Mouse (Mus musculus): ENCODE measurements around the gene Ripor2. TPM values are rescaled to one million over a fixed set of nuclear protein-coding genes. Genes with fewer than 3 reads are reported as not detected.

Ripor2 gene
- 1 to 10 TPM; 9.1 to 9.7 TPM for total RNA-seq (2021)
- long read RNA-seq, experiment 1, partial matches to known transcripts = 0 of 3 reads
- long read RNA-seq, experiment 1, other reads (novel, unspliced or antisense) = 3 of 3 reads
- long read RNA-seq, experiment 2, partial matches to known transcripts = 1 of 7 reads
- long read RNA-seq, experiment 2, other reads (novel, unspliced or antisense) = 5 of 7 reads

DNA sequence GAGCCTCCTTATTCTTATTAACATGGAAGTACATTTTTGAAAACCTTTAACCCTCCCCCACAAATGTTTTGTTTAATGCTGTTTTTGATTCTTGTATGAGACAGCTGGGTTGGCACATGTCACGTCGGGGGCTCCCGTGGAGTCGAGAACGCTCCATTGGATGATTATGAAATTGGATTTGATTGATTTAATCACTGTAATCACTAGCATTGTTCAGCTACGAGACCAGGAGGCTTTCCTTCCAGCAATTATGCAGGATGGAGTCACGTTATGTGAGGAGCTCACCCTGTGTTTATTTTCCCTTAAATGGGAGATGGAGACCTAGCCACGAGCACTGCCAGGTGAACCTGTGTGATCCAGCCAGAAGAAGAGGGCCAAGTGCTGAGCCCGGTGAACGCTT, at the start of gene Ripor2:
TSS of gene Ripor2 (plus strand) at position 357 of the 400 bp plus-strand sequence.
- DNase-seq (ENCODE audit: low spot score in 2 of 2) = no peak

DNA sequence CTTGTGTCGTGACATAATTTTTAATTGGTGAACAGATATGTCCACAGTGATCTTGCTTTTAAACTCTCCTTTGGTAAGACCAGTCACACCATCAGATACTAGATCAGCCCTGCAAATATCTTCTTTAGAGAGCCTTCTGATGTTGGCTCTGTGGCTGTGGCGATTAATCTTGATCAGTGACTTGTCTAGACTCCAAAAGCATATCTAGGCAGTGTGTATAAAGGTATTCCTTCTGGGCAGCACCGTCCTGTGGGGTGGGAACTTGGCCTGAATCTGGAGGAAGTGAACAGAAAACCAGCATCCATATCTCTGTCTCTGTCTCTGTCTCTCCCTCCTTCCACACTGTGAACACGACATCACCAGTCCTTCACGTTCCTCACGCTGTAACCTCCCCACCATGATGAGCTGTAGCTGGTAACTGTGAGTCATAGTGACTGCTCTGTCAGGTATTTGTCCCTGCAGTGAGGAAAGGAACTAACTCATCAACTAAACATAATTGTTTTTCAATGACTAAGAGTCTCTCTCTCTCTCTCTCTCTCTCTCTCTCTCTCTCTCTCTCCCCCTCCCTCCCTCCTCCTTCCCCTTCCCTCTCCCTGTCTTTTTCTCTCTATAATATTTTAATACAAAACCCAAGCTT, 45.3 kb upstream of the Ripor2 start:
- no peak for DNase-seq (ENCODE audit: low spot score in 2 of 2)

DNA sequence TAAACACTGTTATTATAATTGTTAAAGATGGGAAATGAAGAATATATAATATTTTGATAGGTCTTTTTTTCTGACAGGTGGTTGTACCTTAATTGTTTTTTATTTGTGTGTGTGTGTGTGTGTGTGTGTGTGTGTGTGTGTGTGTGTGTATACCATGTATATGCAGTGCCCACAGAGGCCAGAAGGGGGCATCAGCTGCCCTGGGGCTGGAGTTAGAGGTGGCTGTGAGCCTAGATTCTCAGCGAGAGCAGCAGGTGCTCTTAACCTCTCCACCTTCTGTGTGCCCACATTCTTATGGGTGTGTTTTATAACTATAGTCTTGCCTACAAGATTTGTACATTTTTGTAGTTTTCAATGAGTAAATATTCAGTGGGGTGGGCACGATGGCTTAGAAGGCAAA, 44.0 kb upstream of the Ripor2 start:
- no peak for DNase-seq (ENCODE audit: low spot score in 2 of 2)

DNA sequence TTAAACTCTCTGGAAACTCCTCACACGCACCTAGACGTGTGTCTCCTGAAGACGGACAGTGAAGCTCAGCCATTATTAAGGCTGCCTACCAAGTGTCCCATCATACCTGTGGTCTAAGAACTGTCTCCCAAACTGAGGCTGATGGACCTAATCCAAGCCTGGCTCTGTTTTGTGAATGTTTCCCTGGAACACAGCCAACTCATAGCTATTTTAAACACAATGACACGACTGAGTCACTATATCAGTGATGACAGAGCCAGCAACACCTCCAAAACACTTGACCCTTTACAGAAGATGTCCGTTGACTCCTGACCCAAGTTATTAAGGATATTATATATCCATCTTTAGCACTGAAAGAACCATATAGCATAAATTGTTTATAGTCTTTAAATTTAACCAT, 43.0 kb upstream of the Ripor2 start:
- DNase-seq (ENCODE audit: low spot score in 2 of 2) = no peak

DNA sequence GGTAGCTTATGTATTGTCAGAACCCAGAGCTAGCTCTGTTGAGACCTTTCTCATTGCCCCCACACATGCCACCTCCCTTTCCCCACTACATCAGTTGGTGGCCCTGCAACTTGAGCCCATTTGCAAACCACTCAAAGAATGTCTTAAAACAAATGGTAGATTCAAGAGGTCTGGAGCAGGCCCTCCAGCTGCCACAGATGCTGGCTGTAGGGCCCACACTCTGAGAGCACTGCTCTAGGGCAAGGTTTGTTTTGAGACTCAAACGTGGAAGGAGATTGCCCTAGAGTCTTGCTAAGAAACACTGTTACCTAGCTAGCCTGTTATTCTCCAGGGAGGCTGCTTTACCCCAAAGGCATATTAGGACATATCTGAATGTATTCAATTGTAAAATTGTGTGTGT, 36.3 kb upstream of the Ripor2 start:
- DNase-seq (ENCODE audit: low spot score in 2 of 2) = no peak

DNA sequence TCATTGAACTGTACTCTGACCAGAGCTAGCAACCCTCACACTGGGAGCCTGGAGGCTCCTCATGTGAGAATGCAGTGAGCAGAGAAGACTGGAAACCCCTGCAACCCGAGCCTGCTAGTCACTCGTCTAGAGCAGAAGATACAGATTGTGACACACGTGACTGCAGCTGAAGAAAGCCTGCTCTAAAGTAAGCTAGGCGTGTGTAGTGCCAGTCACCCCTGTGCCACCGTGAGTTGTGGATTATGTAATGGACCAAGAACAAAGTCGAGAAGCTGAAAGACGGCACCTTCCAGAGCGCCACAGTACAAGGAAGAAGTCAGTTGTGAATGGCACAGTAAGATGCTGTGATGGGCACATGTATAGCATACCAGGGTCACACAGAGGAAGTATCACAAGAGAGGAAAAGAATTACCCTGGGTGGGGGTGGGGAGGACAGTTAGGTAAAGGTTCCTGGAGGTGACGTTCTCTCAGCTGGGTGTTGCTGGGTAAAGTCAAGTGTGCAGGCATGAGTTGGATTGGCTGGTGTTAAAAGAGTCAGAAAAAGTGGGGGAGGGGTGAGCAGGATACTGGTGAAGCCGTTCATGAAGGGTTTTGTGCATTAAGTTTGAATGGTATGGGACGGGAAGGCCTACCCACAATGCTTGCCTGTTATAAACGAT, 35.1 kb upstream of the Ripor2 start:
- no peak for DNase-seq (ENCODE audit: low spot score in 2 of 2)

DNA sequence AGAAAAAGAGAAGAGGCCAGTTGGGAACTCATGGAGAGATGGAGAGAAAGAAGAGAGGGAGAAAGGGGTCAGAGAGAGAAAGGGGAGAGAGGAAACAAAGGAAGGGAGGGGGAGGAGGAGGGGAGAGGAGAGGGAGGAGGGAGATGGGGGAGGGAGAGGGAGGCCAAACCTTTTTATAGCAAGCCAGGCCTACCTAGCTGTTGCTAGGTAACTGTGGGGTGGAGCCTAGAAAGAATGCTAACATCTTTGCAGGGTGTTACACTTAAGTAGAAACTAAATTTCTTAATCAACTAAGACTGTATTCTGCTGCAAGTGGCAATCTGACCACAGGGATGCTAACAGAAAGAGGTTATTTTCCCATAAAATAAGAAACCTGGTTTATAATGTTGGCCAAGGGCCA, 33.1 kb upstream of the Ripor2 start:
- DNase-seq (ENCODE audit: low spot score in 2 of 2) = no peak

DNA sequence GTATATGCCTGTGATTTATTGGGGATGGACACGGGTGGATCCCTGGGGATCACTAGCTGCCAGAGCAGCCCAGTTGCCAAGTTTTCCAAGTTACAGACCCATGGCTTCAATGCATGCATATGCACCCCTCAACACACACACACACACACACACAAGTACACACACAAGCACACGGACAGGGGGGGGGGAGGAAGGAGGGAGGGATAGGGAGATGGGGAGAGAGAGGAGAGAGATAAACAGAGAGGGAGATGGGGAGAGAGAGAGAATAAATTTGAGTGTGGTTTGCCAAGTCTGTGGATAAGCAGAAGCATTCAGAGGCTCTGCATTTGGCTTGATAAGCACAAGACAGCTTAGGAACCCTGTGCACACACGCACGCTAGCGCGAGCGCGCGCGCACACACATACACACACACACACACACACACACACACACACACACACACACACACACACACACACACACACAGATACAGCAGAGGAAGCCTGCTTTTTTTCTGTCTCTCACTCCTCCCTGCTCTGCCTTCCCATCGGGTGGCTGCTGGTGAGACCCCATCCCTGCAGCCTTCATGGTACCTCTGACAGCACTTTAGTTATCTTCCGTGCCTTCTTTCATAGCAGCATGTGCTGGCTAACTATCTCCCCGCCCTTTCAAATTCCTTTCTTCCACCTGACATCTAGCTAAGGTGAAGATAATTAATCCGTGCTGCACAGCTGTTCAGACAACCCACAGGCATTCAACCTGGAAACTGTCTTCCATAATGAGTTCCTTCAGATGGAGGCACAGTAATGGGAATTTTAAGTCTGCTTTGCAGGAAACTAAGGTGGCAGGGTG, 30.7 kb upstream of the Ripor2 start:
- no peak for DNase-seq (ENCODE audit: low spot score in 2 of 2)

DNA sequence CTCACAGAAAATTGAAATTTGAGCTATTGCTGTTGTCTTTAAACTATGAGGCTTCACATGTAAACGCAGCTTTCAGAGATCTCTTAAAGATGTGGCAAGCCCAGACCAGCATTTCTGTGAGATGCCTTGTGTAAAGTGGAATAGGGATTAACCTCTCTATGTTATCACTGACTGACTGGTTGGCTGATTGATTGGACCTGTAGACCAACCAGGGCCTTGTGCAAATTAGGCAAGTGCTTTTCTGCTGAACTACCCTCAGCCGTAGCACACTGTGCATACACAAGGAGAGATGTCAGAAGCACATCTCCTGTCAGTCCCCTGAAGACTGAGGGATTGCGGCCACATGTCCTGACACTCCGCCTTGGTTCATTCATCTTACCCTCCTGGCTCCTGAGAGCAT, 29.9 kb upstream of the Ripor2 start:
- no peak for DNase-seq (ENCODE audit: low spot score in 2 of 2)

DNA sequence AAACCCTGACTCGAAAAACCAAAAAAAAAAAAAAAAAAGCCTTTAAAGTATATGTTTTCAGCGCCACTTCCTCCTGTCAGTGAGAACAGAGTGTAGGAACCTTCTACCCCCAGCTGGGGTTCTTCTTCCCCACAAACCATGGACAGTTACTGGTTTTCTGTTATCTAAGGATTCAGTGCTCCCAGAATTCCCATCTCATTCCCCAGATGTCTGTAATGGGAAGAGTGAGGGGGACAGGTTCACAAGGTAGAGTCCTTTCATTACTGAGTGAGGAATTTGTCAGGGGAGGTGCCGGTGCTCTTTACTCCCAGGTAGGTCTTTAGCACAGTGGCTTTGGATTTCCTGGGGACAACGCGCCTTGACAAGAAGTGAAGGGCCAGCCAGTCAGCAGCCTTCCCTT, 20.6 kb upstream of the Ripor2 start:
- no peak for DNase-seq (ENCODE audit: low spot score in 2 of 2)

DNA sequence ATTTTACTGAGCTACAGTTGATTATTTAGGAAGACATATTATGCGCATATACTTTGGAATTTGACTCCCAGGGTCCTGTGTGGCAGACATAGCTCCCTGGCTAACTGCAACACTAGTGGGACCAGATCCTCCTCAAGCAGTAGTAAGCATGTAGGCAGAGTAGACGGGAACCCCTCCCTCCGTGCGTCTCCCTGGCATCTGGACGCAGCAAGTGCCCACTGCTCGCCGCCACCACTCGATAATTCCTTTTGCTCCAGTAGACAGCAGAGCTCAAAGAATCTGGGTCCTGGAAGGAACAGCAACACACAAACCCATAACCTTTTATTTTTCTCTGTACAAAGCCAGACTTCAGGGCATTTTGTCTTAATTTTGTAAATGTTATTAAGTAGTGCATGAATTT, 17.3 kb upstream of the Ripor2 start:
- no peak for DNase-seq (ENCODE audit: low spot score in 2 of 2)

DNA sequence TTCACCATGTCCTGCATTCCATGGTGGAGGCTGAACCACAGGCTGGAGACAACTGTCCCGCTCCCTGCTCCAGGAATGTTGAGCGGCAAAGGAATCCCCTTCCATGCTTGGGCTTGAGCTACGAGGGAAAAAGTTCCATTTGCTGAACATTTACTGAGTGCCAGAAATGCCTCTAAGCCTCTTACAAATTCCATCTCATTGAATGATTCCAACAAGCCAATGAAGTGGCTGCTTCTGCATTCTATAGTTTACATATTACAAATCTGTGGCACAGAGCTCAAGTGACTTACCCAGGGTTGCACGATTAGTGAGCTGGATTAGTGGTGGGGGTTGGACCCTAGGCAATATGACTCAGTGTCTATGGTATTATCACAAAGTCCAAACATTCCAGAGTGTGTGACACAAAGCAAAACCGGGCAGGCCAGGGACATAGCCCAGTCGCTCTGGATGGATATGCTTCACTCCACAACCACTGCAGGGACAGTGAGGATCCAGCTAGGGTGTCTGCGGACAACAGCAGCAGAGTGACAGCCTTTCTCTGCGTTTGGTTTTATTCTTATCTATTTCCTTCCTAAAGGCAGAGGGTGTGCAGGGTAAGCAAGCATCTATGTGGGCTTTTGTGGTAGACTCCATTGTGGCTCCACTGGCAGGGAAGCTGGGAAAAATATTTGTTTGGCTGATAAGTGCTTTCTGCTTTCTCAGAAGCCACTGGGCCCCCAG, 16.6 kb upstream of the Ripor2 start:
- no peak for DNase-seq (ENCODE audit: low spot score in 2 of 2)

DNA sequence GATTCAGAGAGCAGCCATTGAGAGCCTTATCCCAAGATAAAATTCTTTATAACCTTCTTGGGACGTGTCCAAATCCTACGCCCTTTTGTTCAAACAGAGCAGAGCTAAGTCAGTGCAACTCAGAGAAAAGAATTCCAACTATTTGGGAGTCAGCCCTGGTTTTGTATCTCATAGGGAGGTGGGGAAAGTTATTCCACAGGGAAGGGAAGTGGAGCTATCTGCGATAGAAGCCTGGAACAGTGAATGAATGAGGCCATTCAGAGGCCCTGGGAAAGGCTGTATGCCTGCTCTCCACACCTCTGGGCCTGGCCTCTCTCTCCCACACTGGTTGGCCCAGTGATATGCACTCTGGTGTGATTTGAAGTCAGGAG, 16.1 kb upstream of the Ripor2 start:
- DNase-seq (ENCODE audit: low spot score in 2 of 2) = no peak

DNA sequence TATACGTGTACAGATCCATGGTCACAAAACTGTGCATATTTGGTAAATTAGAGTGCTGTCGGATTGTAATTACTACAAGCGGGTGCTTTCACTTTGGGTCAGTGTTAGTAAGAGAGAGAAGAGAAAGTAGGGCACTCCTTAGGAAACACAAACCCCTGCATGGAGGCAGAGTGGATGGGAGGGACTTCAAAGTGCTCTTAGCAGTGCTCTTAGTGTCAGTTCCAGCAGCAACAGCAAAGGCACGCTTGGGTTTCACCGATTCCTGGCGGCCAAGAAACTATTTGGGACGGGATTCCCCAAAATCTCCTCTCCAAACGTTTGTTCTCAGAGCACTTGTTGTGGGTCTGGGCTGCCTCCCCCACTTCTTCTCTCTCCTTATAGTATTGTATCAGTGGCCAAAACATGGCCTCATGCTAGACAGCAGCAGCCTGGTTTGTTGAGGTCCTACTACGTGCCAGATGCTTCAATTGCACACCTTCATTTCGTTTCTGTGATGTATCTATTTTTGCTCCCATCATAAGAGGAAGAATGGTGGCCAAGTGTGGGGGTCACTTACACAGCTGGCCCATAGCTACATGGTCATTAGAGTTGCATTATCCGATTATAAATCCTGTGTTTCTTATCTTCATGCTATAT, 14.7 kb upstream of the Ripor2 start:
- DNase-seq (ENCODE audit: low spot score in 2 of 2) = no peak

DNA sequence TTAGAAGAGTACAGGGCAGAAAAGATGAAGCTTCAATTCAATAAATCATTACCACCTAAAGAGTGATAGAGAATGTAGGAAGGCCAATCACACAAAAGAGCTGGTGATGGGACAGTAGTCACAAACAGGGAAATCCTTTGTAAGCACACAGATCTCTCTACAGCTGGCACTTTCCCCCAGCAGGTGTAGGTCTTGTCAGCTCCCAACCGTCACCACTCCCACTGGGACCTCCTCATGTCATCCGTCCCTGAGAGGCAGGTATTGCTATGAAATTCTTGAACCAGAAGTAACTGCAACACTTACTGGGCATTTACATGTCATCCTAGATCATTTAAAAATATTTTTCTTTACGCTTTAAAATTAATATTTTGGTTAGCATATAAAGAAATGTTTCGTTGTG, 12.9 kb upstream of the Ripor2 start:
- no peak for DNase-seq (ENCODE audit: low spot score in 2 of 2)

DNA sequence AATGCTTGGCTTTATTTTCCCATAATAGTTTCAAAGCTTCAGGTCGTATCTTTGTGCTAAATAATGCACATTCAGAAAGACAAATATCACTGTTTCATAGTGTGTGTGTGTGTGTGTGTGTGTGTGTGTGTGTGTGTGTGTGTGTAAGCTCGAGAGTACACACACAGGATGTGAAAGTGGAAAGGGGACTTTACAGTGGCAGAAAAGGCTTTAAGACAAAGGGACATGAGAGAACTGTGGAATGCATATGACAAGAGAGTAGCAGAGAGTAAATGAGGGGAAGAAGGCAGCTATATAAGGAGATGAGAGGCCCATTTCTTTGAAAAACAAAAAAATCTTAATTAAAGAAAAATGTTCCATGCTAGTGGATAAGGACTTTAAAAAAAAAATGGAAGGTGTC, 11.3 kb upstream of the Ripor2 start:
- DNase-seq (ENCODE audit: low spot score in 2 of 2) = no peak

DNA sequence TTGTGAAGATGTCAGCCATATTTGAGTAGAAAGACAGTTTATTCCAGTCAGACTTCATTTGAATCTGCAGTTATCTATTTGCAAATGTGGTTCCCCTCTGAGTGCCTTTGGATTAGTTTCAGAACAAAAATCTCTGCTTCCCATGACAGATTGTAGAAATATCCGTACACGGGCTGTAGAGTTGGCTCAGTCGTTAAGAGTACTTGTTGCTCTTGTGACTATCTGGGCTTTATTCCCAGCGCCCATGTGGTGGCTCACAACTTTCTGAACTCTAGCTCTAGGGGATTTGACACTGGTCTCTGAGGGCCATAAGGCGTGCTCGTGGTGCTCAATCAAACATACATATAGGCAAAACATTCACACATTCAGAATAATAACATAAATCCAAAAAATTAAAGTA, 10.1 kb upstream of the Ripor2 start:
- no peak for DNase-seq (ENCODE audit: low spot score in 2 of 2)

DNA sequence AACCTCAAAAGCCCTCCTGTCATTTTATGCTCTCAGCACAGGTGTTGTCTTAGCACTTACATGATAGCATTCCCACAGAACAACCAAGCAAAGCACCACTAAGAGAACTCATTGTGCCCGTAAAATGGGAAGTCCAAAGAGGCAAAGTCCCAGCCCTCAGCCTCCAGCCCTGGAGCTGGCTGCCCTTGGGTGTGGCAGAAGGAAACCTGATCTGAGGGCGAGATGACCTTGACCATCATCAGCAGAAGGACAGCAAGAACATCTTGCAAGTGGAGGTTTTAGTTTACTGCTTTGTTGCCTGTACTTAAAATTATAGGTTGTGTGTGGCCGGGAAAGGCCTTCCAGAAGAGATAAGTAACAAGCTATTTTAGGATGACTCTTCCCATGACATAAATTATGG, 6.9 kb upstream of the Ripor2 start:
- DNase-seq (ENCODE audit: low spot score in 2 of 2) = no peak

DNA sequence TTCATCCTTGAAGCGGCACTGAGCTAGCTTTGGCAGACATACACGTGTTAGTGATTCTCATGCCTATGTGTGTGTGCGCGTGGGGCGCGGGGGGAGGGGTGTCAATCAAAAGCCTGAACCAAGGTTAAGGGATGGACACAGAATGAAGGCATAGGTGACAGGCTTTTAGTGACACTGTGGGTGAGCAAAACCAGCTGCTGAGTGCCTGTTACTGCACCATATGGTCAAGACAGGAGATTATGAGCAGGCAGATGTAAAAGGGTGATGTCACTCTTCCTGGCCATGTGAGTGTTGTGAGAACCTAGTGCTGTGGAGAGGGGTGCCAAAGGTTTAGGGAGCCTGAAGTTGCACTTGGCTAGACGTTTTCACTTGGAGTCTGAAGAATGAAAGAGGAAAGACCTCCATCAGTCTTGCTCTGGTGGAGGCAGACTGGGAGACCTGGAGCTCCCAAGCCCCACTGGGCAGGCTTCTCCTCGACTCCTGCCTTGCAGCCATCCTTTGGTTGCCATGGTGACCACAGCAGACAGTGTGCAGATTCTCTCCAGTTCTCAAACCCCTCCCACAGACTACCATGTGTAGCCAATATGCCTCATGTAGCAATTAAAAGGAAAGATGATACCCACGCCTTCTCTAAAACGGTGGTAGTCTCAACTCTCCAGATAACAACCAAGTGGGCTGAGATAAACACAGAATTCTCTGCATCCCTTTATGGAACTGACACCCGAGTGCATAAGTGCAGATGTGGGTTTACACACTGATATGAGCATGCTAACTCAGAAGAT, 5.5 kb upstream of the Ripor2 start:
- no peak for DNase-seq (ENCODE audit: low spot score in 2 of 2)

DNA sequence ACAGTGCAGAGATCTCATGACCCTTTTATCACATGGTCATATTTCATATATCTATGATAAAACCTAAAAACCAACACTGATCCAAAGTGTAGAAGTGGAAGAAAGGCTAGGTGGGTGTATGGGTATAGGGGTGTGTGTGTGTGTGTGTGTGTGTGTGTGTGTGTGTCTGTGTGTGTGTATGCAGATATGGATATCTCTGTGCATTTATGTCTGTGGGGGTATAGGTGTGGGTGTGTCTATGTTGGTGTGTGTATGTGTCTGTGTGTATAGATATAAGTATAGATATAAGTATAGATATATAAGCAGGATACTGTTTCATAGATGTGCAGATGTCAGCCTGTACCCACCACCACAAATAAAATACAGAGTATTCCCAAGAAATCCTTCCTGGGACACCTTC, 3.7 kb upstream of the Ripor2 start:
- no peak for DNase-seq (ENCODE audit: low spot score in 2 of 2)
